Mouse (Mus musculus) heart, adult 18-20 months (tissue): ENCODE results near the gene Snap23. TPM values are rescaled to one million over a fixed set of nuclear protein-coding genes. Genes with fewer than 3 reads are reported as not detected.

Experiments
- total RNA-seq, 2 experiments: library from RNA; stranded (reverse); gene quantifications; 2 replicates each; pipeline ENCODE4 v1.2.3; 2021

Snap23 gene
- total RNA-seq, 2 experiments from 2014 or later: 59.0 to 59.7 TPM

Other genes with a start within 250 kb of the Snap23 start
- 10 to 100 TPM; 34.4 to 35.4 TPM for gene Vps39, start 214.5 kb upstream of the Snap23 start, total RNA-seq
- 10 to 100 TPM; 26.0 to 27.1 TPM for gene Ganc, start 163.8 kb upstream of the Snap23 start, total RNA-seq
- gene Tmem87a, start 163.6 kb upstream of the Snap23 start, total RNA-seq: 10 to 100 TPM; 16.2 to 17.3 TPM
- gene Capn3, start 111.7 kb upstream of the Snap23 start, total RNA-seq: 1 to 10 TPM; 2.8 to 2.9 TPM
- gene Zfp106, start 3.8 kb upstream of the Snap23 start, total RNA-seq: 100 to 1,000 TPM; 496 TPM
- 10 to 100 TPM in 1 of 2 experiments, 1 to 10 TPM in 1; 9.9 to 11.5 TPM for gene Haus2, start 41.7 kb downstream of the Snap23 start, total RNA-seq
- gene Lrrc57, start 41.8 kb downstream of the Snap23 start, total RNA-seq: 10 to 100 TPM; 16.9 to 17.1 TPM
- gene Stard9, start 61.5 kb downstream of the Snap23 start, total RNA-seq: 1 to 10 TPM; 4.3 to 5.8 TPM